Mouse (Mus musculus) C2C12 (cell line): Measurements from ENCODE around the gene Zfp58. TPM values are rescaled to one million over a fixed set of nuclear protein-coding genes. Genes with fewer than 3 reads are reported as not detected.
A peak's percentile ranks its signal among the peaks of the same experiment; 100 is the strongest.

Source experiments
- H3K27me3 ChIP-seq: one replicate; pipeline ENCODE4 v1.6.1; 2011; ENCODE audit not compliant: control insufficient read depth, insufficient read depth, insufficient read length
- H3K36me3 ChIP-seq: one replicate; pipeline ENCODE4 v1.6.1; 2011; ENCODE audit not compliant: control insufficient read depth, insufficient read depth
- H3K4me3 ChIP-seq: one replicate; pipeline ENCODE4 v1.5.1; 2011; ENCODE audit warnings: mild to moderate bottlenecking, control low read depth; ENCODE audit not compliant: poor library complexity, insufficient read depth, severe bottlenecking
- H3K79me2 ChIP-seq: one replicate; pipeline ENCODE4 v1.6.1; 2011; ENCODE audit not compliant: control insufficient read depth, insufficient read depth
- H3K79me3 ChIP-seq: one replicate; pipeline ENCODE4 v1.6.1; 2011; ENCODE audit warnings: low read depth, control low read depth
- H3ac ChIP-seq: one replicate; pipeline ENCODE3; 2011; ENCODE audit warnings: low read depth; ENCODE audit not compliant: control insufficient read depth, insufficient read length
- CEBPB ChIP-seq: IDR thresholded peaks from one replicate; pipeline ENCODE4 v1.6.1; 2011; ENCODE audit warnings: low read depth, mild to moderate bottlenecking, control low read depth, moderate library complexity
- CTCF ChIP-seq: IDR thresholded peaks from one replicate; pipeline ENCODE4 v1.5.1; 2011; ENCODE audit not compliant: control insufficient read depth, insufficient read depth, insufficient read length
- FOSL1 ChIP-seq: IDR thresholded peaks from one replicate; pipeline ENCODE4 v1.8.0; 2011; ENCODE audit warnings: mild to moderate bottlenecking, low read length; ENCODE audit not compliant: poor library complexity, insufficient read depth, severe bottlenecking
- MAX ChIP-seq: IDR thresholded peaks from one replicate; pipeline ENCODE4 v1.6.1; 2011; ENCODE audit warnings: mild to moderate bottlenecking, control low read depth
- MYOD1 ChIP-seq: IDR thresholded peaks from one replicate; pipeline ENCODE4 v1.6.1; 2011; ENCODE audit warnings: low read depth; ENCODE audit not compliant: control insufficient read depth, insufficient read length
- MYOG ChIP-seq: IDR thresholded peaks from one replicate; pipeline ENCODE4 v1.6.1; 2011; ENCODE audit not compliant: control insufficient read depth, insufficient read length; ENCODE audit errors: extremely low read depth
- USF1 ChIP-seq: IDR thresholded peaks from one replicate; pipeline ENCODE4 v1.6.1; 2011; ENCODE audit warnings: low read depth, mild to moderate bottlenecking, control low read depth, moderate library complexity
- polyA plus RNA-seq: library from polyadenylated mRNA; unstranded; fragments of >200 nt; fragmentation: generic; extraction: Trizol; gene quantifications from one replicate; pipeline ENCODE4 v1.2.1, GENCODE M21; 2012; ENCODE audit warnings: missing spikeins

Gene Zfp58
- polyA plus RNA-seq, 1 experiment: 1.3 TPM

GRCm38 (mm10) chr13:67452021-67452309, 48.4 kb downstream of the Zfp58 start:
- TF ChIP-seq MYOG (no peak), CTCF (no peak), USF1 (no peak), CEBPB (no peak), MAX (no peak), MYOD1 (no peak), FOSL1 (no peak)
- no peaks in the 10 kb centered on the region for H3K36me3 ChIP-seq
- H3K79me3 ChIP-seq: no peaks in the 10 kb centered on the region
- H3ac ChIP-seq: no peak overlapping the region
- no peaks in the 10 kb centered on the region for H3K79me2 ChIP-seq
- H3K27me3 ChIP-seq: no peaks in the 10 kb centered on the region
- no peak overlapping the region for H3K4me3 ChIP-seq

- no peaks in the 10 kb centered on the region for H3K79me2 ChIP-seq
- no peaks in the 10 kb centered on the region for H3K79me3 ChIP-seq
- no peaks in the 10 kb centered on the region for H3K27me3 ChIP-seq
- H3ac ChIP-seq: peak within 1 kb of the TSS; percentile 67
- TF ChIP-seq FOSL1: no peak
- no peak for TF ChIP-seq USF1
- no peak for TF ChIP-seq MAX
- no peak for TF ChIP-seq MYOG
- no peak for TF ChIP-seq MYOD1
- no peak for TF ChIP-seq CEBPB
- TF ChIP-seq CTCF: no peak
- no peaks in the 10 kb centered on the region for H3K36me3 ChIP-seq
- H3K4me3 ChIP-seq: no peak within 1 kb of the TSS
Measured at GRCm38 (mm10) chr13:67451172-67452020, 49.0 kb downstream of the Zfp58 start, which contains the start of gene Zfp874a. Gene Zfp874a (minus strand): TSS chr13:67451624.

Other genes with a start within 250 kb of the Zfp58 start
- gene Zfp458, start 222.1 kb downstream of the Zfp58 start, polyA plus RNA-seq: 0.32 TPM
- gene Zfp457, start 194.1 kb downstream of the Zfp58 start, polyA plus RNA-seq: 0.12 TPM
- gene Zfp595, start 168.0 kb downstream of the Zfp58 start, polyA plus RNA-seq: 0.54 TPM
- 0.90 TPM for gene Gm28044, start 140.0 kb downstream of the Zfp58 start, polyA plus RNA-seq
- 0.16 TPM for gene Zfp953, start 139.9 kb downstream of the Zfp58 start, polyA plus RNA-seq
- gene Gm28041, start 124.8 kb downstream of the Zfp58 start, polyA plus RNA-seq: 0.88 TPM
- gene Zfp456, start 124.7 kb downstream of the Zfp58 start, polyA plus RNA-seq: 0.06 TPM
- 1.4 TPM for gene Zfp429, start 100.7 kb downstream of the Zfp58 start, polyA plus RNA-seq
- gene Zfp459, start 79.1 kb downstream of the Zfp58 start, polyA plus RNA-seq: not detected
- 0.75 TPM for gene Zfp874a, start 48.9 kb downstream of the Zfp58 start, polyA plus RNA-seq
- gene Zfp874b, start 16.3 kb downstream of the Zfp58 start, polyA plus RNA-seq: 1.4 TPM
- gene Gm26965, start 25.6 kb upstream of the Zfp58 start, polyA plus RNA-seq: not detected
- gene Zfp87, start 25.6 kb upstream of the Zfp58 start, polyA plus RNA-seq: 13.1 TPM
- gene Zfp748, start 53.3 kb upstream of the Zfp58 start, polyA plus RNA-seq: 1.1 TPM
- gene Zfp729b, start 109.2 kb upstream of the Zfp58 start, polyA plus RNA-seq: 0.94 TPM
- gene Gm49345, start 137.2 kb upstream of the Zfp58 start, polyA plus RNA-seq: 0.23 TPM
- gene Zfp729a, start 137.2 kb upstream of the Zfp58 start, polyA plus RNA-seq: 0.68 TPM
- 0.73 TPM for gene Zfp738, start 186.5 kb upstream of the Zfp58 start, polyA plus RNA-seq
- 1.3 TPM for gene Zfp65, start 228.6 kb upstream of the Zfp58 start, polyA plus RNA-seq